Mouse (Mus musculus) kidney, adult 9 months (tissue): ENCODE results near the gene Isg20.

Experiments
- DNase-seq: peaks from one replicate; pipeline ENCODE4 v3.0.0; 2022

The Isg20 gene

GRCm38 (mm10) chr7:78912974-78913474 lies at the start of gene Isg20:
TSS of gene Isg20 (plus strand) at chr7:78913424.
- no peak for DNase-seq

- no peak for DNase-seq
These were observed 49.3 kb upstream of the Isg20 start for GRCm38 (mm10) chr7:78863796-78864445.

GRCm38 (mm10) chr7:78864446-78864802 lies 48.8 kb upstream of the Isg20 start:
- no peak for DNase-seq

- no peak for DNase-seq
These were observed 47.8 kb upstream of the Isg20 start for GRCm38 (mm10) chr7:78865212-78865949.

GRCm38 (mm10) chr7:78868731-78869130 lies 44.5 kb upstream of the Isg20 start:
- DNase-seq = no peak

- no peak for DNase-seq
These were observed 40.9 kb upstream of the Isg20 start for GRCm38 (mm10) chr7:78872366-78872765.

- DNase-seq = no peak
These were observed 40.4 kb upstream of the Isg20 start for GRCm38 (mm10) chr7:78872831-78873230.

GRCm38 (mm10) chr7:78881607-78882468 lies 31.4 kb upstream of the Isg20 start:
- DNase-seq = no peak

- no peak for DNase-seq
These were observed 30.8 kb upstream of the Isg20 start for GRCm38 (mm10) chr7:78882469-78882837.

GRCm38 (mm10) chr7:78883016-78883725 lies 30.1 kb upstream of the Isg20 start:
- DNase-seq = no peak

- no peak for DNase-seq
These were observed 29.5 kb upstream of the Isg20 start for GRCm38 (mm10) chr7:78883726-78884060.

- no peak for DNase-seq
These were observed 29.1 kb upstream of the Isg20 start for GRCm38 (mm10) chr7:78884139-78884538.

GRCm38 (mm10) chr7:78885404-78885803 lies 27.8 kb upstream of the Isg20 start:
- no peak for DNase-seq

- no peak for DNase-seq
These were observed 26.7 kb upstream of the Isg20 start for GRCm38 (mm10) chr7:78886496-78886895.

GRCm38 (mm10) chr7:78887431-78887842 lies 25.8 kb upstream of the Isg20 start:
- no peak for DNase-seq

- DNase-seq = peak; percentile 84
These were observed 22.6 kb upstream of the Isg20 start for GRCm38 (mm10) chr7:78890641-78891040.

GRCm38 (mm10) chr7:78893917-78894316 lies 19.3 kb upstream of the Isg20 start:
- DNase-seq = no peak

- peak; percentile 28 for DNase-seq
These were observed 18.1 kb upstream of the Isg20 start for GRCm38 (mm10) chr7:78895021-78895652.

- peak; percentile 100 for DNase-seq
These were observed 17.4 kb upstream of the Isg20 start, which contains the start of gene Aen for GRCm38 (mm10) chr7:78895653-78896333. TSS of gene Aen (plus strand) at chr7:78895854.

- no peak for DNase-seq
These were observed 15.7 kb upstream of the Isg20 start for GRCm38 (mm10) chr7:78897567-78897966.

GRCm38 (mm10) chr7:78903174-78903870 lies 9.9 kb upstream of the Isg20 start:
- no peak for DNase-seq
